Mouse (Mus musculus): ENCODE measurements at regions not wholly inside any gene's neighbourhood (a gene's known extent, or its start where the extent isn't known, plus 50 kb on each side); places are given as distances from the start of the nearest gene placed in this dataset.
A peak's percentile ranks its signal among the peaks of the same experiment; 100 is the strongest.

DNA sequence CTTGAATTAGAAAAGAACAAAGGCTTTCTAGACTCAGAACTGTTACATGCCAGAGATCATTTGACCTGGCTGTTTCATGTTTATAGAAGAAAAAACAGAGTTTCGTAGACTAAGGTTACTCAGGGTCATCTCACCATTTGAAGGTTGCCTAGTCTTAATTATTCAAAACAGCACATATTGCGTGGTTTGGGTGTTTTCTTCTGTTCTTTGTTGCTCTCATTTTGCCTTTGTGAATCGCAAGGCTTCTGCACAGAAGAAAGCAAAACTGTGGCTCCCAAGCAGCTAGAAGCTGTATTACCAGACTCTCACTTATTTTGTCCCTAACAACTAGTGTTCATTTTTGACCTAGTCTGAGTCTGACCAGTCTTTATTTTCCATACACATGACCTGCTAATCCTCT lies 83.3 kb downstream of the Fasl start:
- no peaks in the 10 kb centered on the region for H3K4me1 ChIP-seq (ENCODE audit: control insufficient read depth, insufficient read depth, low read length)
- no peak overlapping the region for H3K4me3 ChIP-seq (ENCODE audit: control insufficient read depth, low read depth, low read length)
- H3K27ac ChIP-seq (ENCODE audit: control insufficient read depth, insufficient read depth, low read depth, low read length) = no peak overlapping the region
- TF ChIP-seq CTCF (IDR thresholded peaks at IDR 0.05; ENCODE audit: control insufficient read depth, insufficient read depth, insufficient replicate concordance, low read depth, low read length) (no peak), POLR2A (IDR thresholded peaks at IDR 0.05; ENCODE audit: control insufficient read depth, low read depth, low read length) (no peak)
- H3K27me3 ChIP-seq (ENCODE audit: control insufficient read depth, insufficient read depth, low read length) = no peaks in the 10 kb centered on the region
- H3K36me3 ChIP-seq (ENCODE audit: control insufficient read depth, insufficient read depth, low read length) = no peaks in the 10 kb centered on the region

DNA sequence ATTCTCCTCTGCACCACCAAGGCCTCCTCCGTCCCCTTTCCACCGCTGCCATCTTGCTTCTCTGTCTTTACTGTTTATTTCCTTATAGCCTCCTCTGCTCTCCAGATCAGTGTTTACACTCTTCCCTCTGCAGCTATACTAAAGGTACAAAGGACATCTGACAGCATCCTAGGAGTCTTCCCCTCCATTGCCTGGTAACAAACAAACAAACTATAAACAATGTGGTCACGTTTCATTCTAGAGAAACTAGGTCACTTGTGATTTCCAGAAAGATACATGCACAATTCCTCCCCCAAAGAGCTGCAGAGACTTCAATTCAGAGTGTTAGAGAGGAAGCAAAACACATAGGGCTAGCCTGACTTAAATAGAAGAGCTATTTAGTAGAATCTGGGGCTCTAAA lies 83.8 kb downstream of the Fasl start:
- H3K36me3 ChIP-seq (ENCODE audit: control insufficient read depth, insufficient read depth, low read length) = no peaks in the 10 kb centered on the region
- H3K27ac ChIP-seq (ENCODE audit: control insufficient read depth, insufficient read depth, low read depth, low read length) = no peak overlapping the region
- no peaks in the 10 kb centered on the region for H3K27me3 ChIP-seq (ENCODE audit: control insufficient read depth, insufficient read depth, low read length)
- H3K4me3 ChIP-seq (ENCODE audit: control insufficient read depth, low read depth, low read length) = no peak overlapping the region
- no peak for TF ChIP-seq POLR2A (IDR thresholded peaks at IDR 0.05; ENCODE audit: control insufficient read depth, low read depth, low read length)
- no peak for TF ChIP-seq CTCF (IDR thresholded peaks at IDR 0.05; ENCODE audit: control insufficient read depth, insufficient read depth, insufficient replicate concordance, low read depth, low read length)
- no peaks in the 10 kb centered on the region for H3K4me1 ChIP-seq (ENCODE audit: control insufficient read depth, insufficient read depth, low read length)

DNA sequence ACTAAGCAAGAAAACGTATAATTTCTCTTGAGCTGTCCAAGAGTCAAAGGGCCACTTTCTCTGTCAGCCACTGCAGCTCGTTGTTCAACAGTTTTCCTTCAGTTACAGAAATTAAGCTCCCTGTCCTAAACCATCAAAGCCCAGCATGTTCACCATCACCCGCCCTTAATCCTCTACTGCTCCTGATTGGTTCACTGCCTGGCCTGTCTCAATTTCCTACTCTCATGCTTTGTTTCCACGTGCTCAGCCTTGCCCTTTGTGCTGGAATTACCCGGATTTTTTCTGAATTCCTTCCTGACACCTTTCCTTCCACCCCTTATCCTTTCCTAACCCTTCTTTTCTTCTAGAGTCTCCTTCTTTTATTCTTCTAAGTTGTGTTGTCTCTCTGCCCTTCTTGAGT lies 92.4 kb downstream of the Fasl start:
- H3K27ac ChIP-seq (ENCODE audit: control insufficient read depth, insufficient read depth, low read depth, low read length) = no peak overlapping the region
- H3K36me3 ChIP-seq (ENCODE audit: control insufficient read depth, insufficient read depth, low read length) = no peaks in the 10 kb centered on the region
- no peak overlapping the region for H3K4me3 ChIP-seq (ENCODE audit: control insufficient read depth, low read depth, low read length)
- no peak for TF ChIP-seq POLR2A (IDR thresholded peaks at IDR 0.05; ENCODE audit: control insufficient read depth, low read depth, low read length)
- TF ChIP-seq CTCF (IDR thresholded peaks at IDR 0.05; ENCODE audit: control insufficient read depth, insufficient read depth, insufficient replicate concordance, low read depth, low read length) = no peak
- peaks cover 1% of the 10 kb centered on the region; the same call in 1 of the 2 replicates for H3K4me1 ChIP-seq (ENCODE audit: control insufficient read depth, insufficient read depth, low read length)
- H3K27me3 ChIP-seq (ENCODE audit: control insufficient read depth, insufficient read depth, low read length) = no peaks in the 10 kb centered on the region

DNA sequence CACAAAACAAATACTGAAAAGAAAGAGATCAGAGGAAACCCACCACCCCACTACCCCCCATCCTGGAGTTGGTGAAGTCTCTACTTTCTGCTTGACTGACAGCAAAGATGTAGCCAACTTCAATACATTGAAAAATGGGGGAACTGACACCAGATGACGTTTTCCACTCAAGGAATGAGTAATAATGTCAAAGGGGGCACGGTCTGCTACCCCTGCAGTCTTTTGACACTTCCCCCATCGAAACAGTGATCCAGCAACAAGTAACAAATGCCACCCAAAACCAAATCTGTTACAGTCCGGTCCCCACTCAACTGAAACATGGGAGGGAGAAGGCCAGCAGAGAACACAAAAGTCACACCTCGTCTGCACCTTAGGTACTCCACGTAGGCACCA lies 94.5 kb downstream of the Fasl start:
- H3K27me3 ChIP-seq (ENCODE audit: control insufficient read depth, insufficient read depth, low read length) = no peaks in the 10 kb centered on the region
- TF ChIP-seq POLR2A (IDR thresholded peaks at IDR 0.05; ENCODE audit: control insufficient read depth, low read depth, low read length) (no peak), CTCF (IDR thresholded peaks at IDR 0.05; ENCODE audit: control insufficient read depth, insufficient read depth, insufficient replicate concordance, low read depth, low read length) (no peak)
- no peaks in the 10 kb centered on the region for H3K36me3 ChIP-seq (ENCODE audit: control insufficient read depth, insufficient read depth, low read length)
- H3K4me3 ChIP-seq (ENCODE audit: control insufficient read depth, low read depth, low read length) = no peak overlapping the region
- no peak overlapping the region for H3K27ac ChIP-seq (ENCODE audit: control insufficient read depth, insufficient read depth, low read depth, low read length)
- H3K4me1 ChIP-seq (ENCODE audit: control insufficient read depth, insufficient read depth, low read length) = peaks cover 4% of the 10 kb centered on the region; the same call in 1 of the 2 replicates

DNA sequence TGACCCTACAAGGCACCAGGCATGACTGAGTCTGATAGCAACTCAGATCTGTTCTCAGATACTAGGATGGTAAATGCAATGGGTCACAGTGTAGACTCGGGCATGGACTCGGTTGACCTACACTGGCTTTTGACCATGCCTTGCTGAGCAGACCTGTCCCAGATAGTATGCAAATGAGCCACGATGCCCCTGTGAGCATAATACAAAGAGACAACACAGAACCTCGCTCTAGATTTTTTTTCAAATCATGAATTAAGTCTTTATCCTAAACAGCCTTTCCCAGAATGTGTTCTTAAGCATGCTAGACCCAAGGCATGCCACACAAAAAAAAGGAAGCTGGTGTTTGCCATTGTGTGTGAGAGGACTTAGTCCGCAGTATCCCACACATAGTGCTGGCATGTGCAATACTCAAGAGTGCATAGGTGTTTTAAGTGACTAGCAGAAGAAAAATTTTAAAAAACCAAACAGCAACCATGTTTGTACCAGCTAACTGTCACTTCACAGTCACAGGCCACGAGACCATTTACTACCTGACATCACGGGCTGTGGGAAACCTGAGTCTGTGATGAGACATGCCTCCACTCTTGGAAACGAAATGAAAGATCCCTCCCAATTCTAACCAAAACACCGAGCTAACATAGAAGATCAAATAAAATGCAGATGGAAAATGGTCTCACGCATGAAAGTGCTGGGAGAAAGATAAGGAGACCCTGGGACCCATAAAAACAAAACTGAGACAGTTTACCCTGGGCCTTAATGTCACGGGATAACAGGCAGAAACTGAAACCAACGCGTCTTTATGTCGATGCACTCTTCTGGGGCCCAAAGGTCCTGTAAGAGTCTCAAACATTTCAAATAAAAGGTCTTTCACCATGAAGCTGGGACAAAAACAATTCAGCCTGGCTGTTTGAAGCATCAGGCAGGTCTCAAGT lies 95.2 kb downstream of the Fasl start:
- Histone ChIP-seq H3K36me3 (ENCODE audit: control insufficient read depth, insufficient read depth, low read length) (no peaks in the 10 kb centered on the region), H3K27ac (ENCODE audit: control insufficient read depth, insufficient read depth, low read depth, low read length) (no peak overlapping the region)
- no peak for TF ChIP-seq CTCF (IDR thresholded peaks at IDR 0.05; ENCODE audit: control insufficient read depth, insufficient read depth, insufficient replicate concordance, low read depth, low read length)
- no peak for TF ChIP-seq POLR2A (IDR thresholded peaks at IDR 0.05; ENCODE audit: control insufficient read depth, low read depth, low read length)

DNA sequence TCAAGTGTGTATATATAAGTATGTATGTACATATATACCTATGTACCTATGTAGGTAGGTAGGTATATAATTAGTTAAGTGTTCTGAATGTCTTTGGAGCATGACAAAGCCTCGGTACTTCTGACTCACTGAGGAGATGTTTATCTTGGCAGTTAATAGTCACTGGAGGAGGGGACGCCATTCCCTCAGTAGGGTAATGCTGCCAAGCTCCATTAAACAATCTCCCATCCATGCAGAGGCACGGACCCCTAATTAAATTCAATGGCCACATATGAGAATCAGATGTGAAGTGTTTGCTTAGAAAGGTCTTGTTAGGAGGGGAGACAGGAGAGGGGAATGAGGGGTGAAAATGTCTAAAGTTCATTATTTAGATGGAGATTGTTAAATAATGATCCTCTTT lies 99.3 kb downstream of the Fasl start:
- Histone ChIP-seq H3K27me3 (ENCODE audit: control insufficient read depth, insufficient read depth, low read length) (no peaks in the 10 kb centered on the region), H3K4me3 (ENCODE audit: control insufficient read depth, low read depth, low read length) (no peak overlapping the region), H3K27ac (ENCODE audit: control insufficient read depth, insufficient read depth, low read depth, low read length) (no peak overlapping the region), H3K4me1 (ENCODE audit: control insufficient read depth, insufficient read depth, low read length) (peaks cover 4% of the 10 kb centered on the region; the same call in 1 of the 2 replicates), H3K36me3 (ENCODE audit: control insufficient read depth, insufficient read depth, low read length) (no peaks in the 10 kb centered on the region)
- TF ChIP-seq POLR2A (IDR thresholded peaks at IDR 0.05; ENCODE audit: control insufficient read depth, low read depth, low read length) = no peak
- no peak for TF ChIP-seq CTCF (IDR thresholded peaks at IDR 0.05; ENCODE audit: control insufficient read depth, insufficient read depth, insufficient replicate concordance, low read depth, low read length)

More for the DNA sequence above, 95.2 kb downstream of the Fasl start:
- Histone ChIP-seq H3K27me3 (ENCODE audit: control insufficient read depth, insufficient read depth, low read length) (no peaks in the 10 kb centered on the region), H3K4me1 (ENCODE audit: control insufficient read depth, insufficient read depth, low read length) (peaks cover 4% of the 10 kb centered on the region; the same call in 1 of the 2 replicates), H3K4me3 (ENCODE audit: control insufficient read depth, low read depth, low read length) (no peak overlapping the region)

DNA sequence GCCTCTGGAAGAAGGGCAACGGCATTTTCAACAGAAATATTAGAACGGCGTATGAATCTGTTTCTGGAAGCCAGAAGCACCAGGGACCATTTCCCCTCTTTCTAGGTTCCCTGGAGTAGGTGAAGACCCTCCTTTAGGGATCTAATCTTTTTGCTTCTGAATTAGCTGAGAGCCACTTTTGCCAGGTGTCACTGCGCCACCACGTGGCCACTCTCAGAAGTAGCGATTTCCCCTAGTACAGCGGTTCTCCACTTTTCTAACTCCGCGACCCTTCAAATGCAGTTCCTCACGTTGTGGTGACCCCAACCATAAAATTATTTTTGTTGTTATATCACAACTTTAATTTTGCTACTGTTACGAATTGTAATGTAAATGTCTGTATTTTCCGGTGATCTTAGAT lies 100.7 kb downstream of the Fasl start:
- no peaks in the 10 kb centered on the region for H3K36me3 ChIP-seq (ENCODE audit: control insufficient read depth, insufficient read depth, low read length)
- H3K4me1 ChIP-seq (ENCODE audit: control insufficient read depth, insufficient read depth, low read length) = peaks cover 4% of the 10 kb centered on the region; the same call in 1 of the 2 replicates
- no peak overlapping the region for H3K4me3 ChIP-seq (ENCODE audit: control insufficient read depth, low read depth, low read length)
- H3K27ac ChIP-seq (ENCODE audit: control insufficient read depth, insufficient read depth, low read depth, low read length) = no peak overlapping the region
- TF ChIP-seq POLR2A (IDR thresholded peaks at IDR 0.05; ENCODE audit: control insufficient read depth, low read depth, low read length) (no peak), CTCF (IDR thresholded peaks at IDR 0.05; ENCODE audit: control insufficient read depth, insufficient read depth, insufficient replicate concordance, low read depth, low read length) (peak; percentile 84; the same call in 1 of the 2 replicates)
- H3K27me3 ChIP-seq (ENCODE audit: control insufficient read depth, insufficient read depth, low read length) = no peaks in the 10 kb centered on the region

Data from testis, adult 2 months (tissue).